Mouse (Mus musculus) stomach, embryonic 14.5 days (tissue): ENCODE measurements around the gene Mapt. TPM values are rescaled to one million over a fixed set of nuclear protein-coding genes. Genes with fewer than 3 reads are reported as not detected.
A peak's percentile ranks its signal among the peaks of the same experiment; 100 is the strongest.

Experiments used
- ATAC-seq: fragments of 200-750 bp; cut with Nextera tagmentation; 2 replicates; pipeline ENCODE4 v1.8.0; 2017; ENCODE audit warnings: low read depth, moderate TSS enrichment; ENCODE audit not compliant: insufficient number of reproducible peaks, insufficient read depth, low FRiP score
- H3K27ac ChIP-seq: fragments of 300-500 bp; sonication (generic); 2 replicates; pipeline ENCODE4 v1.5.1; 2014; ENCODE audit warnings: mild to moderate bottlenecking, low read length, moderate library complexity, mixed read lengths
- H3K27me3 ChIP-seq: fragments of 300-500 bp; sonication (generic); 2 replicates; pipeline ENCODE4 v1.6.1; 2014; ENCODE audit warnings: low read length, control low read depth, mixed read lengths; ENCODE audit not compliant: control insufficient read depth, insufficient read depth
- H3K36me3 ChIP-seq: fragments of 300-500 bp; sonication (generic); 2 replicates; pipeline ENCODE4 v1.6.1; 2014; ENCODE audit warnings: mild to moderate bottlenecking, control low read depth, low read length, moderate library complexity, mixed read lengths; ENCODE audit not compliant: control insufficient read depth, insufficient read depth
- H3K4me1 ChIP-seq: fragments of 300-500 bp; sonication (generic); 2 replicates; pipeline ENCODE4 v1.6.1; 2014; ENCODE audit warnings: low read length, control low read depth, mixed read lengths; ENCODE audit not compliant: control insufficient read depth, insufficient read depth
- H3K4me2 ChIP-seq: fragments of 300-500 bp; sonication (generic); replicated peaks from 2 replicates; pipeline ENCODE4 v1.6.1; 2014; ENCODE audit warnings: low read depth, low read length, control low read depth
- H3K4me3 ChIP-seq: fragments of 300-500 bp; sonication (generic); 2 replicates; pipeline ENCODE4 v1.5.1; 2014; ENCODE audit warnings: low read depth, low read length, control low read depth
- H3K9ac ChIP-seq: fragments of 300-500 bp; sonication (generic); replicated peaks from 2 replicates; pipeline ENCODE4 v1.6.1; 2014; ENCODE audit warnings: low read depth, mild to moderate bottlenecking, control low read depth, low read length, moderate library complexity, mixed read lengths
- H3K9me3 ChIP-seq: fragments of 300-500 bp; sonication (generic); 2 replicates; pipeline ENCODE4 v1.6.1; 2016; ENCODE audit warnings: low read depth, low read length, control low read depth; ENCODE audit not compliant: control insufficient read depth
- WGBS: fragments of 180-500 bp; shearing (Covaris S2); extraction: QIAGEN DNeasy Blood & Tissue Kit; methylation state at CpG from one replicate; pipeline ENCODE4 v1.1.7; 2014; 5-methylcytosine and 5-hydroxymethylcytosine counted together
- polyA plus RNA-seq: library from polyadenylated mRNA; unstranded; fragments of >200 nt; fragmentation: Nextera tagmentation; extraction: Ambion mirVana; gene quantifications from 2 replicates; pipeline ENCODE4 v1.2.1, GENCODE M21; 2014

Gene Mapt
- polyA plus RNA-seq, 1 experiment from 2014 or later: 17.5 TPM

- H3K4me2 ChIP-seq: no peak overlapping the region
- H3K4me3 ChIP-seq: no peak overlapping the region
- H3K9me3 ChIP-seq: no peaks in the 10 kb centered on the region
- peak; percentile 73 for ATAC-seq
- H3K36me3 ChIP-seq: no peaks in the 10 kb centered on the region
- WGBS: 23% methylated on average over 13 of the region's 13 CpGs
- no peak overlapping the region for H3K9ac ChIP-seq
- H3K27ac ChIP-seq: peak overlapping the region; percentile 16; the same call in 1 of the 2 replicates
- 0 out of 2 replicates have a peak, but pooled peaks cover 4% of the 10 kb centered on the region for H3K4me1 ChIP-seq
- no peaks in the 10 kb centered on the region for H3K27me3 ChIP-seq
Measured at GRCm38 (mm10) chr11:104289199-104290031, 58.2 kb downstream of the Mapt start.

- H3K4me3 ChIP-seq: no peak overlapping the region
- H3K9ac ChIP-seq: no peak overlapping the region
- no peaks in the 10 kb centered on the region for H3K9me3 ChIP-seq
- no peaks in the 10 kb centered on the region for H3K36me3 ChIP-seq
- no peak overlapping the region for H3K27ac ChIP-seq
- WGBS: 85% methylated on average over 7 of the region's 7 CpGs
- no peaks in the 10 kb centered on the region for H3K27me3 ChIP-seq
- H3K4me1 ChIP-seq: 0 out of 2 replicates have a peak, but pooled peaks cover 4% of the 10 kb centered on the region
- no peak for ATAC-seq
- H3K4me2 ChIP-seq: no peak overlapping the region
Measured at GRCm38 (mm10) chr11:104292443-104293220, 61.4 kb downstream of the Mapt start.

DNA sequence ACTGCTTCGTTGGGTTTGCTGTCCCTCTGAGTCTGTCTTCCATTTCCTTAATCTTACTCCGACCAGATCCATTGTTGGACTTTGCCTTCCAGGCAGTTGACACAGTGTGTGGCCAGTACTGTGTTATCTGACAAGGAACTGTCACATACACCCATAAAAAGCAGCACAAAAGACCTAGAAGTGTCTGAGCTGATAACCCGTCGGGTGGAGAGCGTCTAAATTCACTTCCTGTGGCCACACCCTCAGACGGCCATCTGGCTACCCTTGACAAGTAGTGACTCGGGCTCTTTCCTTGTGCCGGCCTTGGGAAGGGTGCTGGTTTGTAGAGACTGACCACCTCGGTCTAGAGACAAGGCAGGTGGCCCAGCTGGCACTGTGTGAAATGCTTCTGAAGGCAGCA is 62.1 kb downstream of the Mapt start:
- peak; percentile 50 for ATAC-seq
- Histone ChIP-seq H3K36me3 (no peaks in the 10 kb centered on the region), H3K27ac (no peak overlapping the region), H3K9me3 (no peaks in the 10 kb centered on the region), H3K4me3 (no peak overlapping the region), H3K4me2 (no peak overlapping the region), H3K4me1 (0 out of 2 replicates have a peak, but pooled peaks cover 4% of the 10 kb centered on the region), H3K9ac (no peak overlapping the region), H3K27me3 (no peaks in the 10 kb centered on the region)
- 65% methylated on average over 9 of the region's 9 CpGs for WGBS

- H3K4me3 ChIP-seq: no peak overlapping the region
- no peak overlapping the region for H3K4me2 ChIP-seq
- no peak overlapping the region for H3K9ac ChIP-seq
- H3K9me3 ChIP-seq: no peaks in the 10 kb centered on the region
- no peaks in the 10 kb centered on the region for H3K27me3 ChIP-seq
- H3K4me1 ChIP-seq: no peaks in the 10 kb centered on the region
- WGBS: 51% methylated on average over 5 of the region's 5 CpGs
- no peaks in the 10 kb centered on the region for H3K36me3 ChIP-seq
- H3K27ac ChIP-seq: no peak overlapping the region
- ATAC-seq: no peak
Measured at GRCm38 (mm10) chr11:104295145-104295544, 64.0 kb downstream of the Mapt start.

DNA sequence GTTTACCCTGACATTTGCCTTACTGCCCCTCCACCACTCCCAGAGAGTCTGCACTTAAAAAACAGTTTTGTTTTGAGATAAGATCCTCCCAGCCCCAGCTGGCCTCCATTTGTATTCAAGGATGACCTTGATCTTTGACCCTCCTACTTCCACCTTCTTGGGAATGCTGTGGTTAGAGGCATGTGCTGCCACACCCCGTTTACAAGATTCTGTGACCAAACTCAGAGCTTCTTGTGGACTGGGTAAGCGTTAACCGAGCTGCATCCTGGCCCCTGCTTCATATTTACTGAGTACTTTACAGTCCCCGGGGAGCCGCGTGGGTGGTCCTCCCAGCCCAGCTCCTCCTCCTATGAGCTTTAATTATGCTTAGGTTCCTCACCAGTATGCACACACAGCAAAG is 64.5 kb downstream of the Mapt start:
- ATAC-seq: no peak
- WGBS: 14% methylated on average over 6 of the region's 6 CpGs
- Histone ChIP-seq H3K9ac (no peak overlapping the region), H3K4me3 (no peak overlapping the region), H3K27me3 (no peaks in the 10 kb centered on the region), H3K9me3 (no peaks in the 10 kb centered on the region), H3K4me2 (no peak overlapping the region), H3K27ac (no peak overlapping the region), H3K36me3 (no peaks in the 10 kb centered on the region), H3K4me1 (no peaks in the 10 kb centered on the region)

DNA sequence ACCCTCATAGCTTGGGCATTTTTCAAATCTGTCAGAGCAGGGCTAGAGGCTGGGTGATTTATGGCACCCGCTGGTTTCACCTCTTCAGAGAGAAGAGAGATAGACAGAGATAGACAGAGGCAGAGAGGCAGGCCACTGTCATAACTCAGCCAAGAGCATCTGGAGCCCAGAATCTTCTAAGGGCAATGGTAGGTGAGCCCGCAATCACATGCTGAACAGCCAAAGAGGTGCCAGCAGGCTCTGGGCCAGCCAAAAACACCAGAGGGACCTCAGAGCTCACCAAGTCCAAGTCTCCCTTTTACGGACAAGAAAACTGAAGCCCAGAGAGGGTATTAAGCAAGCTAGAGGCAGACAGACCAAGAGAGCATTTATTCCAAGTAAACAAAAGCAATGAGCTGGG is 66.5 kb downstream of the Mapt start:
- no peak overlapping the region for H3K9ac ChIP-seq
- 78% methylated on average over 3 of the region's 3 CpGs for whole genome bisulfite sequencing
- H3K27ac ChIP-seq: no peak overlapping the region
- H3K4me2 ChIP-seq: no peak overlapping the region
- H3K27me3 ChIP-seq: no peaks in the 10 kb centered on the region
- no peaks in the 10 kb centered on the region for H3K9me3 ChIP-seq
- H3K36me3 ChIP-seq: no peaks in the 10 kb centered on the region
- H3K4me1 ChIP-seq: no peaks in the 10 kb centered on the region
- H3K4me3 ChIP-seq: no peak overlapping the region
- no peak for ATAC-seq

DNA sequence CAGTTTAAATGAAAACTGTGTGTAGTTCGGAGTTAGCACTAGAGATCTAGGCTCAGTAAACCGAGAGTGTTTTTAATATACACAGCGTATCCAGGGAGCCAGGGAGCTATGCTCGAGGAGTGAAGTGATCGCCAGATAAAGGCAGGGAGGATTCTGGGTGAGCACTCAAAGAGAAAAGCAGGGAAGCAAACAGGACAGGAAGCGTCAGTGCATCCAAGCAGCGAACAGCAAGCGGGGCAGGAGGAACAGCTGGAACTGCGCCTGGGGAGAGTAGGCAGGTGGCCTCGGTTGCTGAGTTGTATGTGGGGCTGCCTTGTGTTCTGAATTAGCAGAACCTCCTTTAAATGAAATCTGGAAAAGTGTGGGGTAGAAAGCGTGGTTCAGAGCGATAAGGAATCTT is 71.4 kb downstream of the Mapt start:
- H3K9me3 ChIP-seq: no peaks in the 10 kb centered on the region
- H3K4me1 ChIP-seq: no peaks in the 10 kb centered on the region
- H3K4me2 ChIP-seq: no peak overlapping the region
- no peaks in the 10 kb centered on the region for H3K27me3 ChIP-seq
- ATAC-seq: no peak
- no peaks in the 10 kb centered on the region for H3K36me3 ChIP-seq
- no peak overlapping the region for H3K9ac ChIP-seq
- no peak overlapping the region for H3K27ac ChIP-seq
- WGBS: 44% methylated on average over 12 of the region's 12 CpGs
- no peak overlapping the region for H3K4me3 ChIP-seq

DNA sequence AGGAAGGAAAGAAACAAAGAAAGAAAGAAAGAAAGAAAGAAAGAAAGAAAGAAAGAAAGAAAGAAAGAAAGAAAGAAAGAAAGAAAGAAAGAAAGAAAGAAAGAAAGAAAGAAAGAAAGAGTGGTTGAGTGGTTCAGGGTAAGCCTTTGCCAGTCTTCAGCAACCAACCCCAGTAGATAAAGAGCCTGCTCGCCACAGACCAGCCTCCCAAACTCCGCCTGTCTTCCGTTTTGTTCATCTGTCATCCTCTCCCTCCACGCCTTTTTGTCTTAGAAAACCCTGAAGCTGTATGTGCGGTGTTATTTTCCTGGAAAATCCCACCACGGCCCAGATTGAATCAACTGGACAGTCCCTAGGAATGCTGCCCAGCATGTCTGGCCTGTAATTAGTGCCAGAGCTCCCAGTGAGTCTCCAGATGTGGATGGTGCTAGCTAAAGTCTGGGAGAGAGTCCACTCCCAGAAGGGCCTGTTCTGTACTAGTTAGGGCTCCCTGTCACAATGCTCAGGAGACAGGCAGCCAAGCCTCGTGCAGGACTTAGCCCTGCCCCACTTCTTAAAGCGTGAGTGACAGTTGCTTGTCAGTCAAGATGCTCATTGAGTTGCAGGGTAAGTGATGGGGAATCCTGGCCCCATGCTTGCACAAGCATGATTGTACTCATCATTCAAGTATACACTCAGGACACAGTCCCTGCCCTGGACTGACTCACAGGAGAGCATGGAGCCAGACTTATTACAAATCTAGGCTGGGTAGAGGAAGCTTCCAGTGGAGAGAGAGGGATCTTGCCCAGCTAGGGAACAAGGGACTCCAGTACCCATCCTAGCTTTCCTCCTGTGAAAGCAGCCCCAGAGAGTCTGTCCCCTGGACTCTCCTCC is 72.1 kb downstream of the Mapt start:
- Histone ChIP-seq H3K9ac (no peak overlapping the region), H3K4me1 (no peaks in the 10 kb centered on the region), H3K36me3 (no peaks in the 10 kb centered on the region), H3K4me2 (no peak overlapping the region), H3K9me3 (no peaks in the 10 kb centered on the region), H3K27me3 (no peaks in the 10 kb centered on the region), H3K4me3 (no peak overlapping the region), H3K27ac (no peak overlapping the region)
- no peak for ATAC-seq
- WGBS: 62% methylated on average over 8 of the region's 8 CpGs
